Mouse (Mus musculus) midbrain, embryonic 16.5 days (tissue): Measurements from ENCODE around the gene Dlg5. TPM values are rescaled to one million over a fixed set of nuclear protein-coding genes. Genes with fewer than 3 reads are reported as not detected.

Source experiments
- ATAC-seq: fragments of 200-750 bp; cut with Nextera tagmentation; 2 replicates; pipeline ENCODE4 v1.8.0; 2017; ENCODE audit warnings: moderate TSS enrichment
- H3K27ac ChIP-seq: fragments of 300-500 bp; sonication (generic); 2 replicates; pipeline ENCODE4 v1.5.1; 2014; ENCODE audit warnings: mild to moderate bottlenecking, low read length, mixed read lengths
- H3K27me3 ChIP-seq: fragments of 300-500 bp; sonication (generic); 2 replicates; pipeline ENCODE4 v1.6.1; 2014; ENCODE audit warnings: low read depth, low read length, mixed read lengths; ENCODE audit not compliant: control insufficient read depth, insufficient read depth
- H3K36me3 ChIP-seq: fragments of 300-500 bp; sonication (generic); 2 replicates; pipeline ENCODE4 v1.6.1; 2014; ENCODE audit warnings: mild to moderate bottlenecking, low read length, moderate library complexity, mixed read lengths; ENCODE audit not compliant: control insufficient read depth, insufficient read depth
- H3K4me1 ChIP-seq: fragments of 300-500 bp; sonication (generic); 2 replicates; pipeline ENCODE4 v1.6.1; 2014; ENCODE audit warnings: mild to moderate bottlenecking, low read length, mixed read lengths; ENCODE audit not compliant: control insufficient read depth, insufficient read depth
- H3K4me2 ChIP-seq: fragments of 300-500 bp; sonication (generic); 2 replicates; pipeline ENCODE4 v1.6.1; 2014; ENCODE audit warnings: mild to moderate bottlenecking, low read length, mixed read lengths
- H3K4me3 ChIP-seq: fragments of 300-500 bp; sonication (generic); 2 replicates; pipeline ENCODE4 v1.5.1; 2014; ENCODE audit warnings: low read depth, mild to moderate bottlenecking, low read length, moderate library complexity, mixed read lengths
- H3K9ac ChIP-seq: fragments of 300-500 bp; sonication (generic); 2 replicates; pipeline ENCODE4 v1.6.1; 2014; ENCODE audit warnings: low read depth, low read length, mixed read lengths
- H3K9me3 ChIP-seq: fragments of 300-500 bp; sonication (generic); replicated peaks from 2 replicates; pipeline ENCODE4 v1.6.1; 2014; ENCODE audit warnings: mild to moderate bottlenecking, low read length, mixed read lengths; ENCODE audit not compliant: control insufficient read depth, poor library complexity, severe bottlenecking
- WGBS: fragments of 180-500 bp; shearing (Covaris S2); extraction: QIAGEN DNeasy Blood & Tissue Kit; methylation state at CpG from one replicate; pipeline ENCODE4 v1.1.7; 2014; 5-methylcytosine and 5-hydroxymethylcytosine counted together
- polyA plus RNA-seq: library from polyadenylated mRNA; unstranded; fragments of >200 nt; fragmentation: Nextera tagmentation; extraction: Ambion mirVana; gene quantifications from 2 replicates; pipeline ENCODE4 v1.2.1, GENCODE M21; 2015

Dlg5 gene
- polyA plus RNA-seq, 1 experiment from 2014 or later: 21.4 TPM

DNA sequence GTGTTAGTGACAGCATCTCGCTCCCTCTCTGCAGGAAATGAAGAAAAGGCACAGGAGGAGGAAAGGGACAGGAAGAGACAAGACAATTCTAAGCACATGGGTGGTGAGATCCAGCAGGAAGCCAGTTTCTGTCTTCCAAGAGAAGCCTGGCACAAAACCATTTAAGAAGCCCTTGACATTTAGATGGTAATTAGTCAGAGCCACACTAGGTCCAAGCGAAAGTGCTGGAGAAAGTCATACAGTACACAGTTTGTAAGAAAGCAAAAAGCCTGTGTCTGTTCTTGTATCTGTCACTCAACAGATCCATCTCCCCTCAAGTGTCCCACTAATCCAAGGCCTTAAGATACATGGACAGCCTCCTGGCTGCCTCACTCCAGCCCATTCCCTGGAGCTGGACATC lies 3.7 kb downstream of the Dlg5 start:
- Histone ChIP-seq H3K36me3 (no peaks in the 10 kb centered on the region), H3K9ac (no peak overlapping the region), H3K27ac (no peak overlapping the region), H3K4me1 (peaks cover 20% of the 10 kb centered on the region), H3K4me3 (no peak overlapping the region), H3K9me3 (no peaks in the 10 kb centered on the region), H3K4me2 (no peak overlapping the region), H3K27me3 (no peaks in the 10 kb centered on the region)
- no peak for ATAC-seq
- 95% methylated on average over 2 of the region's 2 CpGs for WGBS

DNA sequence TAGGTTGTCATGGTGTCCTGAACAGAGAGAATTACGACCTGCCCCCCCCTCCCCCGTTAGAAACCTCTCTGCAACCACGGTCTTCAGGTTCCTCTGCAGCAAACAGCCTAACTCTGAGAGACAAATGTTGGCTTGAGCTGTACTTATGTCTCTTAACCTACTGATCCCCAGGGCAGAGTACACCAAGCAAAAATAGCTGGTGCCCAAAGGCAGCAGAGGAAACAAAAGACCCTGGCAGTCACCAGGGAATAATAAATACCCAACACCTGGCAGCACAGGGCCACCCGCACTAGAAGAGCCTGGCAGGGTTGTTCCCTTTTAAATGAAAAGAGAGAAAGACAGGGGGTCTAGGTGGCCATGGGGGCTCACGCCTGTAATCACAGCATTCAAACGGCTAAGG lies 4.9 kb downstream of the Dlg5 start:
- no peaks in the 10 kb centered on the region for H3K9me3 ChIP-seq
- H3K36me3 ChIP-seq: no peaks in the 10 kb centered on the region
- H3K27me3 ChIP-seq: no peaks in the 10 kb centered on the region
- H3K27ac ChIP-seq: no peak overlapping the region
- 79% methylated on average over 6 of the region's 6 CpGs for WGBS
- ATAC-seq: no peak
- no peak overlapping the region for H3K4me3 ChIP-seq
- no peak overlapping the region for H3K4me2 ChIP-seq
- H3K4me1 ChIP-seq: peaks cover 16% of the 10 kb centered on the region
- H3K9ac ChIP-seq: no peak overlapping the region

DNA sequence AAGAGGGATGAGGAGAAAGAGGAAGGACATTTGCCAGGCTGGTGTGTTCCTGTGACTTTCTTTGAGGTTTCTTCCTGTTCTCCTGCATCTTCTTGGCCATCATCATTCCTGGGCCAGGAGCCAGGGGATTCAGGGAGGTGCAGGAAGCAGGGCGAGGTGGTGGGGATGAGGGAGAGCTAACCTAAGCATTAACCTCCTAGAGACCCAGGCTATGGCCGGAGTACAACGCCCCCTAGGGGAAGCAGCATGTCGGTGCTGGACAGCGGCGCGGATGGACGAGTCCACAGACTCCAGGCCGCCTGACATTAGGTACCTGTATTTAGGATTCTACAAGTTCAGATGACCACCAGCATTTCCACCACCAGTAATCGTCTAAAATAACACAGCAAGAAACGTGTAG lies 6.1 kb downstream of the Dlg5 start:
- H3K27me3 ChIP-seq: no peaks in the 10 kb centered on the region
- H3K27ac ChIP-seq: no peak overlapping the region
- no peaks in the 10 kb centered on the region for H3K36me3 ChIP-seq
- no peak overlapping the region for H3K9ac ChIP-seq
- no peak for ATAC-seq
- H3K4me3 ChIP-seq: no peak overlapping the region
- no peaks in the 10 kb centered on the region for H3K9me3 ChIP-seq
- no peak overlapping the region for H3K4me2 ChIP-seq
- WGBS: 87% methylated on average over 11 of the region's 11 CpGs
- peaks cover 16% of the 10 kb centered on the region for H3K4me1 ChIP-seq

DNA sequence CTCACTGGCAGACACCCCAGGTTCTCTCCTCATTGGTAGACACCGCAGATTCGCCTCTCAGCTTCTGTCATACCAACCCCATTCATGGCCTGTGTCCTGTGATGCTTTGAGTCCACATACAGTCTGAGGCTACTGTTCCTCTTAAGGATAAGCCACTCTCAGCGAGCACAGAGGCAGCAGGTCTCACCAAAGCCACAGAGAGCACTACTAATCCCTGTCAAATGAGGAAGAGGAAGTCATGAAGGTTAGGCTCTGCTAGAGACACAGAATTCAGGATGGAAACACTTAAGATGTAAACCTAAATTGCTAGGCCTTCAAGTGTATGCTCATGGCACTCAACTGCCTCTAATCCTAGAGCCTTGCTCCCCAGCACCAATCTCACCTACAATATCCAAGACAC lies 9.8 kb downstream of the Dlg5 start:
- Histone ChIP-seq H3K27me3 (no peaks in the 10 kb centered on the region), H3K4me3 (no peak overlapping the region), H3K9ac (no peak overlapping the region), H3K36me3 (no peaks in the 10 kb centered on the region), H3K9me3 (no peaks in the 10 kb centered on the region), H3K4me2 (no peak overlapping the region), H3K4me1 (no peaks in the 10 kb centered on the region; the same call in 1 of the 2 replicates), H3K27ac (no peak overlapping the region)
- ATAC-seq: no peak
- 86% methylated on average over 3 of the region's 3 CpGs for WGBS

DNA sequence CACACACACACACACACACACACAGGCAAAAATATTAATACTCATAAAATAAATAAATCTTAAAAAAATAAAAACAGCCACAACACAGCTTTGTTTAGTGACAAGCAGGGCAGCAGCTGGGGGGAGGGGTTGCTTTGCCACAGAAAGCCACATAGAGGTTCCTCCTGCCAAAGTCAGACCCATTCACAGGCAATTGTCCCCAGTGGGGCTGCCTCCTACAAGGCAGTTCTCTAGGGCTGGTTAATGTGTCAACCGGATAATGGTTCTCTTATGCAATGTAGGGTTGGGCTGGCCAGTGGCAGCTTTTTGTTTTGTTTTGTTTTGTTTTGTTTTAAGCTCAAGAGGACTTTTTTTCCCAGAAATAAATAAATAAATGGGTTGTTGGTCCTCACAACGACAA lies 11.3 kb downstream of the Dlg5 start:
- no peak overlapping the region for H3K4me3 ChIP-seq
- no peak overlapping the region for H3K9ac ChIP-seq
- ATAC-seq: no peak
- H3K4me1 ChIP-seq: no peaks in the 10 kb centered on the region; the same call in 1 of the 2 replicates
- H3K27ac ChIP-seq: no peak overlapping the region
- 54% methylated on average over 2 of the region's 2 CpGs for WGBS
- H3K4me2 ChIP-seq: no peak overlapping the region
- no peaks in the 10 kb centered on the region for H3K9me3 ChIP-seq
- H3K27me3 ChIP-seq: no peaks in the 10 kb centered on the region
- no peaks in the 10 kb centered on the region for H3K36me3 ChIP-seq

DNA sequence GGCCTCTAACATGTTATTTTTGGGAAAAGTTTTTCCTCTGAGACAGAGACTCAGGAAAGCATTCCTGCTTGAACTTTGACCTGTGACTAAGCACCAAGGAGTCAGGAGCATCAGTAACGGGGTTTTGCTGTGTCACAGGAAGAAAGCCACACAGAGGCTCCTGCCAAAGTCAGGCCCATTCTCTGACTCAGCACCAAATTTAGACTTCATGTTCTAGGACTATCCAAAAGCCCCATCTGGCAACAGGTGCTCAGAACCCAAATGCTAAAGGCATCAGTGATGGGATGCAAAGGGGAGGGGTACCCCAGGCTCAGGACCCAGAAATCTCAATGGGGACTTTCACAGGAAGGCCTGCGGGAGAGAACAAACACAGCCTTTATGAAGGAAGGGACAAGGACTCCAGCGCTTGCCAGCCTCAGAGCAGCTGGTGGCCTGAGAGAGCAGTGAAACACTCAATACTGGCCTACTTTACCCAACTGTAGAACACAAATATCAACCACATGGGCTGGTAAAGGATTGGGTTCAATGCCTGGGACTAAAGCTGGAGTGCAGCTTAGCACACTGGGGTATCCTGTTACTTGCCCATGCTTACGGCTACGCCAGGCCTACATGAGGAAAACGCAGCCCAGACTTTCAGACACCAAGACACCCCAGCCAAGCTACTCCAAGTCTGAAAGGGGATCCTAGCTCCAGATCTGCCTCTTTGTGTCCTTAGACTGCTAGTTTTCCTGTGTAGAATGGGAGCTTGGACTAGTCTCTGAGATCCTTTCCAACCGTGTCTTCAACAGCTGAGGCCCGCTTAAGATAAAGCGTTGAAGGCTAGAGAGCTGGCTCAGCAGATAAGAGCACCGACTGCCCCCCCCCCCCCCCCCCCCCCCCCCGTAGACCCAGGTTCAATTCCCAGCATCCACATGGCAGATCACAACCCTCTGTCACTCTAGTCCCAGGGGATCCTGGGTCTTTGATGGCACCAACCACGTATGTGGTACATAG lies 12.8 kb downstream of the Dlg5 start:
- no peak overlapping the region for H3K27ac ChIP-seq
- no peak for ATAC-seq
- 73% methylated on average over 11 of the region's 12 CpGs for WGBS
- no peaks in the 10 kb centered on the region; the same call in 1 of the 2 replicates for H3K4me1 ChIP-seq
- no peak overlapping the region for H3K4me2 ChIP-seq
- H3K36me3 ChIP-seq: no peaks in the 10 kb centered on the region
- H3K27me3 ChIP-seq: no peaks in the 10 kb centered on the region
- no peak overlapping the region for H3K9ac ChIP-seq
- H3K9me3 ChIP-seq: no peaks in the 10 kb centered on the region
- H3K4me3 ChIP-seq: no peak overlapping the region

DNA sequence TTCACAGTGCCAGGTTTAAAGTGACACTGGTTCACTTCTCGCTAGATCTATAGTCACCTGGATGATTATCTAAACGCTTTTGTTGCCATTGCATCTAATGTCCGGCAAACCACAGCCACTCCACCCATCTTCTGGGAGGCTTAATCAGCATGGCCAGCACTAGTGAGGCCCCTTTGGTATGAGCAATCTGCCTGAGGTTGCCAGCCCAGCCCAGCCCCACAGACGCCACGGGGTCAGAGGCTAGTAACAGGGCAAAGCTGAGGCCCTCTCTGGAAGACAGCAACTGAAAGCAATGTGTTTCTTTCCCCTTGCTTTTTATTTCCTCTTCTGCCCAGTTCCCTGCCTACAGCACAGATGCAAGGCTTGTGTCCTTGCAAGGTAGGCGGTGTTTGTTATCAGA lies 17.2 kb downstream of the Dlg5 start:
- WGBS: 88% methylated on average over 6 of the region's 6 CpGs
- Histone ChIP-seq H3K9me3 (no peaks in the 10 kb centered on the region), H3K36me3 (no peaks in the 10 kb centered on the region), H3K4me3 (no peak overlapping the region), H3K9ac (no peak overlapping the region), H3K4me1 (no peaks in the 10 kb centered on the region; the same call in 1 of the 2 replicates), H3K27ac (no peak overlapping the region), H3K27me3 (no peaks in the 10 kb centered on the region), H3K4me2 (no peak overlapping the region)
- no peak for ATAC-seq

DNA sequence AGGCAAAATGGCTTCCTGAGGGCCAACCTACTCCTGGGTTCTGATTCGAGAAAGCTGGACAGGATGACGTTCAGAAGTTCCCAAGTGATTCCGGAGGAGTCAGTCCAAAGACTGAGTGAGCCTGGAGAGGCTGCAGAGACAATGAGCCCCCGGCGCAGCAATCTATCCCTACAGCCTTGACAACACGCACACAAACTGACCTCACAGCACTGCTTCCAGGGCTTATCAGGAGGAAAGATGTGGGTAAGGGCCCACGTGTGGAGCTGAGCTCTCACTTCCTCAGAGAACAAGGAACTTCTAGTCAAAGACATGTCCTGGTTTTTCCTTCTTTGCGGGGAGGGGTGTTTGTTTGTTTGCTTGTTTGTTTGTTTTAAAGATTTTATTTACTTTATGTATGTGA lies 18.7 kb downstream of the Dlg5 start:
- no peaks in the 10 kb centered on the region for H3K36me3 ChIP-seq
- H3K27me3 ChIP-seq: no peaks in the 10 kb centered on the region
- H3K9me3 ChIP-seq: no peaks in the 10 kb centered on the region
- 94% methylated on average over 8 of the region's 8 CpGs for WGBS
- no peak overlapping the region for H3K9ac ChIP-seq
- no peak overlapping the region for H3K27ac ChIP-seq
- no peak for ATAC-seq
- no peak overlapping the region for H3K4me3 ChIP-seq
- H3K4me1 ChIP-seq: no peaks in the 10 kb centered on the region; the same call in 1 of the 2 replicates
- no peak overlapping the region for H3K4me2 ChIP-seq

DNA sequence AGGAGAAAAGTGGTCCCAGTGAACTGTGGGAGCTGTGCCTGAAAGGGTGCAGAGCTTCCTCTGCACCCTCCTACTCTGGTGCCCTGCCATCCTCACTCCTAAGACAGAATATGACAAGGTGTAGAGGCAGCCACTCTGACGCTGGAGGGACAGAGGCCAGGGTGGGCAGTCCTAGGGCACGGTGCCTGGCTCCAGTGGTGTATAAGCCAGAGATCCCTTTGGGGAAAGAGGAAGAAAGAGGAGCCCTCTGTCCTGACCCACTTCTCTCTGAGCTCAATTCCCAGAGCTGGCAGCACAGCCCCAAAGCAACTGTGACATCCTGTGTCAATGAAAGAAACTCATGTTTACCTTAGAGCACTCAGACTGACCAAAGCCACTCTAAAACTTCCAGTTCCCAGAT lies 19.4 kb downstream of the Dlg5 start:
- Histone ChIP-seq H3K27ac (no peak overlapping the region), H3K4me2 (no peak overlapping the region), H3K27me3 (no peaks in the 10 kb centered on the region), H3K36me3 (no peaks in the 10 kb centered on the region), H3K4me3 (no peak overlapping the region), H3K9me3 (no peaks in the 10 kb centered on the region), H3K4me1 (no peaks in the 10 kb centered on the region; the same call in 1 of the 2 replicates), H3K9ac (no peak overlapping the region)
- WGBS: 87% methylated on average over 2 of the region's 2 CpGs
- ATAC-seq: no peak
